Mouse (Mus musculus) embryo, embryonic 10 days (tissue): ENCODE measurements at regions not wholly inside any gene's neighbourhood (a gene's known extent, or its start where the extent isn't known, plus 50 kb on each side); places are given as distances from the start of the nearest gene placed in this dataset.

Experiments
- DNase-seq: peaks from one replicate; pipeline ENCODE4 v3.0.0-alpha.2; 2015; ENCODE audit warnings: low spot score

GRCm38 (mm10) chr7:74877466-74877865 lies 322.9 kb upstream of the Slco3a1 start:
- DNase-seq = no peak

- DNase-seq = no peak
Observed at GRCm38 (mm10) chr7:74876667-74877066, 322.1 kb upstream of the Slco3a1 start.

GRCm38 (mm10) chr7:74870250-74870649 lies 315.7 kb upstream of the Slco3a1 start:
- no peak for DNase-seq

- peak; percentile 43 for DNase-seq
Observed at GRCm38 (mm10) chr7:74862727-74863126, 308.1 kb upstream of the Slco3a1 start.

- DNase-seq = no peak
Observed at GRCm38 (mm10) chr7:74844306-74844929, 289.8 kb upstream of the Slco3a1 start.

- no peak for DNase-seq
Observed at GRCm38 (mm10) chr7:74823286-74823685, 268.7 kb upstream of the Slco3a1 start.

- DNase-seq = no peak
Observed at GRCm38 (mm10) chr7:74793241-74793640, 238.7 kb upstream of the Slco3a1 start.

- DNase-seq = no peak
Observed at GRCm38 (mm10) chr7:74788696-74789095, 234.1 kb upstream of the Slco3a1 start.

- no peak for DNase-seq
Observed at GRCm38 (mm10) chr7:74771435-74772406, 217.1 kb upstream of the Slco3a1 start.

GRCm38 (mm10) chr7:74766550-74766949 lies 212.0 kb upstream of the Slco3a1 start:
- no peak for DNase-seq

GRCm38 (mm10) chr7:74757469-74757868 lies 202.9 kb upstream of the Slco3a1 start:
- DNase-seq = no peak

GRCm38 (mm10) chr7:74747704-74748103 lies 193.1 kb upstream of the Slco3a1 start:
- DNase-seq = no peak

- DNase-seq = no peak
Observed at GRCm38 (mm10) chr7:74734941-74735340, 180.4 kb upstream of the Slco3a1 start.

- peak; percentile 14 for DNase-seq
Observed at GRCm38 (mm10) chr7:74726324-74726991, 171.9 kb upstream of the Slco3a1 start.

- no peak for DNase-seq
Observed at GRCm38 (mm10) chr7:74719321-74719720, 164.7 kb upstream of the Slco3a1 start.

- DNase-seq = peak; percentile 28
Observed at GRCm38 (mm10) chr7:74709993-74710581, 155.5 kb upstream of the Slco3a1 start.

- peak; percentile 64 for DNase-seq
Observed at GRCm38 (mm10) chr7:74709006-74709405, 154.4 kb upstream of the Slco3a1 start.

GRCm38 (mm10) chr7:74703533-74703932 lies 149.0 kb upstream of the Slco3a1 start:
- no peak for DNase-seq

- DNase-seq = no peak
Observed at GRCm38 (mm10) chr7:74697794-74698354, 143.3 kb upstream of the Slco3a1 start.

GRCm38 (mm10) chr7:74696286-74696685 lies 141.7 kb upstream of the Slco3a1 start:
- no peak for DNase-seq

- no peak for DNase-seq
Observed at GRCm38 (mm10) chr7:74693049-74693448, 138.5 kb upstream of the Slco3a1 start.

GRCm38 (mm10) chr7:74690706-74691105 lies 136.1 kb upstream of the Slco3a1 start:
- no peak for DNase-seq
